Mouse (Mus musculus) hindbrain, embryonic 13.5 days (tissue): ENCODE data around the gene Nup214. TPM values are rescaled to one million over a fixed set of nuclear protein-coding genes. Genes with fewer than 3 reads are reported as not detected.

Source experiments
- ATAC-seq: fragments of 200-750 bp; cut with Nextera tagmentation; 2 replicates; pipeline ENCODE4 v1.8.0; 2017; ENCODE audit warnings: moderate TSS enrichment; ENCODE audit not compliant: low FRiP score
- H3K27ac ChIP-seq: fragments of 300-500 bp; sonication (generic); 2 replicates; pipeline ENCODE4 v1.5.1; 2015; ENCODE audit warnings: inconsistent platforms, mild to moderate bottlenecking, moderate library complexity
- H3K27me3 ChIP-seq: fragments of 300-500 bp; sonication (generic); 2 replicates; pipeline ENCODE4 v1.6.1; 2015; ENCODE audit warnings: mild to moderate bottlenecking, inconsistent platforms
- H3K36me3 ChIP-seq: fragments of 300-500 bp; sonication (generic); 2 replicates; pipeline ENCODE4 v1.6.1; 2015; ENCODE audit warnings: mild to moderate bottlenecking, inconsistent platforms
- H3K4me1 ChIP-seq: fragments of 300-500 bp; sonication (generic); replicated peaks from 2 replicates; pipeline ENCODE4 v1.6.1; 2015; ENCODE audit warnings: inconsistent platforms
- H3K4me2 ChIP-seq: fragments of 300-500 bp; sonication (generic); 2 replicates; pipeline ENCODE4 v1.6.1; 2015; ENCODE audit warnings: inconsistent platforms, mild to moderate bottlenecking, moderate library complexity
- H3K4me3 ChIP-seq: fragments of 300-500 bp; sonication (generic); 2 replicates; pipeline ENCODE4 v1.5.1; 2015; ENCODE audit warnings: mild to moderate bottlenecking, inconsistent platforms
- H3K9ac ChIP-seq: fragments of 300-500 bp; sonication (generic); 2 replicates; pipeline ENCODE4 v1.6.1; 2015; ENCODE audit warnings: mild to moderate bottlenecking, inconsistent platforms
- H3K9me3 ChIP-seq: fragments of 300-500 bp; sonication (generic); 2 replicates; pipeline ENCODE4 v1.6.1; 2016; ENCODE audit warnings: inconsistent platforms
- WGBS: fragments of 180-500 bp; shearing (Covaris S2); methylation state at CpG from one replicate; pipeline ENCODE4 v1.1.7; 2015; 5-methylcytosine and 5-hydroxymethylcytosine counted together
- polyA plus RNA-seq: library from polyadenylated mRNA; unstranded; fragments of >200 nt; fragmentation: Nextera tagmentation; extraction: Ambion mirVana; gene quantifications from 2 replicates; pipeline ENCODE4 v1.2.1, GENCODE M21; 2015

The Nup214 gene
- polyA plus RNA-seq, 1 experiment from 2014 or later, result 83.5 TPM

- Histone ChIP-seq H3K4me1 (peaks cover 8% of the 10 kb centered on the region), H3K27me3 (peaks cover 17% of the 10 kb centered on the region), H3K9me3 (no peaks in the 10 kb centered on the region), H3K36me3 (no peaks in the 10 kb centered on the region), H3K27ac (no peak overlapping the region), H3K4me3 (no peak overlapping the region), H3K9ac (0 out of 2 replicates have a peak overlapping the region, but pooled peaks have one; percentile 35), H3K4me2 (no peak overlapping the region)
- 91% methylated on average over 7 of the region's 7 CpGs for WGBS
- no peak for ATAC-seq
These were observed 89.4 kb downstream of the Nup214 start for GRCm38 (mm10) chr2:32063451-32064151.

- Histone ChIP-seq H3K27ac (no peak overlapping the region), H3K9ac (peak overlapping the region; percentile 46), H3K4me3 (no peak overlapping the region), H3K27me3 (peaks cover 21% of the 10 kb centered on the region), H3K4me2 (no peak overlapping the region), H3K9me3 (no peaks in the 10 kb centered on the region), H3K36me3 (no peaks in the 10 kb centered on the region), H3K4me1 (peaks cover 8% of the 10 kb centered on the region)
- 51% methylated on average over 13 of the region's 13 CpGs for WGBS
- ATAC-seq, result no peak
These were observed 90.7 kb downstream of the Nup214 start for GRCm38 (mm10) chr2:32064913-32065312.

- H3K9ac ChIP-seq, result 0 out of 2 replicates have a peak overlapping the region, but pooled peaks have one; percentile 46
- H3K27ac ChIP-seq, result no peak overlapping the region
- H3K4me3 ChIP-seq, result no peak overlapping the region
- no peak overlapping the region for H3K4me2 ChIP-seq
- H3K9me3 ChIP-seq, result no peaks in the 10 kb centered on the region
- H3K36me3 ChIP-seq, result no peaks in the 10 kb centered on the region
- 82% methylated on average over 5 of the region's 5 CpGs for WGBS
- H3K4me1 ChIP-seq, result peaks cover 8% of the 10 kb centered on the region
- peaks cover 21% of the 10 kb centered on the region for H3K27me3 ChIP-seq
- ATAC-seq, result no peak
These were observed 91.1 kb downstream of the Nup214 start for GRCm38 (mm10) chr2:32065371-32065791.

- no peak for ATAC-seq
- H3K27me3 ChIP-seq, result peaks cover 21% of the 10 kb centered on the region
- no peak overlapping the region for H3K4me2 ChIP-seq
- 89% methylated on average over 4 of the region's 4 CpGs for WGBS
- H3K27ac ChIP-seq, result no peak overlapping the region
- no peak overlapping the region for H3K9ac ChIP-seq
- H3K4me3 ChIP-seq, result no peak overlapping the region
- H3K9me3 ChIP-seq, result no peaks in the 10 kb centered on the region
- H3K36me3 ChIP-seq, result no peaks in the 10 kb centered on the region
- peaks cover 8% of the 10 kb centered on the region for H3K4me1 ChIP-seq
These were observed 91.8 kb downstream of the Nup214 start for GRCm38 (mm10) chr2:32066005-32066404.

- Histone ChIP-seq H3K4me2 (no peak overlapping the region), H3K4me1 (peaks cover 8% of the 10 kb centered on the region), H3K9me3 (no peaks in the 10 kb centered on the region), H3K27ac (no peak overlapping the region), H3K36me3 (no peaks in the 10 kb centered on the region), H3K27me3 (peaks cover 21% of the 10 kb centered on the region), H3K4me3 (no peak overlapping the region), H3K9ac (no peak overlapping the region)
- ATAC-seq, result no peak
- 58% methylated on average over 31 of the region's 31 CpGs for WGBS
These were observed 94.8 kb downstream of the Nup214 start for GRCm38 (mm10) chr2:32068811-32069607.

- Histone ChIP-seq H3K27ac (no peak overlapping the region), H3K27me3 (peaks cover 21% of the 10 kb centered on the region), H3K36me3 (no peaks in the 10 kb centered on the region), H3K9ac (no peak overlapping the region), H3K9me3 (no peaks in the 10 kb centered on the region), H3K4me1 (no peaks in the 10 kb centered on the region), H3K4me2 (no peak overlapping the region), H3K4me3 (no peak overlapping the region)
- 94% methylated on average over 10 of the region's 10 CpGs for WGBS
- ATAC-seq, result no peak
These were observed 96.5 kb downstream of the Nup214 start for GRCm38 (mm10) chr2:32070747-32071146.

GRCm38 (mm10) chr2:32074404-32074803 is 100.2 kb downstream of the Nup214 start:
- Histone ChIP-seq H3K9me3 (no peaks in the 10 kb centered on the region), H3K4me2 (no peak overlapping the region), H3K27ac (no peak overlapping the region), H3K27me3 (0 out of 2 replicates have a peak, but pooled peaks cover 3% of the 10 kb centered on the region), H3K4me3 (no peak overlapping the region), H3K4me1 (no peaks in the 10 kb centered on the region), H3K36me3 (no peaks in the 10 kb centered on the region), H3K9ac (no peak overlapping the region; the same call in 1 of the 2 replicates)
- no peak for ATAC-seq
- WGBS, result 81% methylated on average over 8 of the region's 8 CpGs

- Histone ChIP-seq H3K4me3 (no peak overlapping the region), H3K4me2 (no peak overlapping the region), H3K9ac (no peak overlapping the region), H3K36me3 (no peaks in the 10 kb centered on the region), H3K27me3 (peaks cover 6% of the 10 kb centered on the region; the same call in 1 of the 2 replicates), H3K9me3 (no peaks in the 10 kb centered on the region), H3K27ac (no peak overlapping the region), H3K4me1 (no peaks in the 10 kb centered on the region)
- no peak for ATAC-seq
- 56% methylated on average over 7 of the region's 7 CpGs for WGBS
These were observed 101.1 kb downstream of the Nup214 start for GRCm38 (mm10) chr2:32075368-32075767.

GRCm38 (mm10) chr2:32077744-32078143 is 103.5 kb downstream of the Nup214 start:
- 86% methylated on average over 10 of the region's 10 CpGs for WGBS
- H3K9ac ChIP-seq, result no peak overlapping the region
- ATAC-seq, result no peak
- no peaks in the 10 kb centered on the region for H3K36me3 ChIP-seq
- H3K9me3 ChIP-seq, result no peaks in the 10 kb centered on the region
- H3K4me2 ChIP-seq, result no peak overlapping the region
- H3K27me3 ChIP-seq, result peaks cover 27% of the 10 kb centered on the region
- H3K4me1 ChIP-seq, result peaks cover 6% of the 10 kb centered on the region
- no peak overlapping the region for H3K4me3 ChIP-seq
- no peak overlapping the region for H3K27ac ChIP-seq

- no peak overlapping the region for H3K27ac ChIP-seq
- H3K9me3 ChIP-seq, result no peaks in the 10 kb centered on the region
- WGBS, result 59% methylated on average over 8 of the region's 8 CpGs
These were observed 104.3 kb downstream of the Nup214 start for GRCm38 (mm10) chr2:32078522-32078921.

GRCm38 (mm10) chr2:32079191-32079725 is 105.0 kb downstream of the Nup214 start:
- Histone ChIP-seq H3K4me1 (peaks cover 21% of the 10 kb centered on the region), H3K36me3 (no peaks in the 10 kb centered on the region), H3K9me3 (no peaks in the 10 kb centered on the region), H3K27me3 (peaks cover 42% of the 10 kb centered on the region), H3K4me3 (no peak overlapping the region), H3K9ac (no peak overlapping the region), H3K27ac (no peak overlapping the region), H3K4me2 (no peak overlapping the region)
- WGBS, result 93% methylated on average over 14 of the region's 14 CpGs
- no peak for ATAC-seq

More at GRCm38 (mm10) chr2:32078522-32078921, 104.3 kb downstream of the Nup214 start:
- Histone ChIP-seq H3K4me3 (no peak overlapping the region), H3K4me1 (peaks cover 14% of the 10 kb centered on the region), H3K4me2 (no peak overlapping the region), H3K36me3 (no peaks in the 10 kb centered on the region), H3K27me3 (peaks cover 34% of the 10 kb centered on the region), H3K9ac (no peak overlapping the region)
- no peak for ATAC-seq

GRCm38 (mm10) chr2:32080681-32081080 is 106.4 kb downstream of the Nup214 start:
- H3K27me3 ChIP-seq, result peaks cover 55% of the 10 kb centered on the region
- H3K4me3 ChIP-seq, result no peak overlapping the region
- H3K36me3 ChIP-seq, result no peaks in the 10 kb centered on the region
- H3K4me1 ChIP-seq, result peaks cover 22% of the 10 kb centered on the region
- 89% methylated on average over 3 of the region's 3 CpGs for WGBS
- H3K9me3 ChIP-seq, result no peaks in the 10 kb centered on the region
- ATAC-seq, result no peak
- no peak overlapping the region for H3K9ac ChIP-seq
- H3K4me2 ChIP-seq, result no peak overlapping the region
- no peak overlapping the region for H3K27ac ChIP-seq
